Mouse (Mus musculus): Measurements from ENCODE around the gene Cldn6. TPM values are rescaled to one million over a fixed set of nuclear protein-coding genes. Genes with fewer than 3 reads are reported as not detected.
A peak's percentile ranks its signal among the peaks of the same experiment; 100 is the strongest.

Gene Cldn6
- polyA plus RNA-seq, 1 experiment, result 2.5 TPM

GRCm38 (mm10) chr17:23674271-23674952 is 4.6 kb upstream of the Cldn6 start:
- Histone ChIP-seq H3K4me3 (ENCODE audit: insufficient read depth, low read depth, low read length) (peak overlapping the region; percentile 70), H3K27me3 (replicated peaks; ENCODE audit: control insufficient read depth, insufficient read depth, low read length) (no peaks in the 10 kb centered on the region), H3K4me1 (ENCODE audit: control insufficient read depth, insufficient read depth, low read length) (peaks cover 7% of the 10 kb centered on the region; the same call in 1 of the 2 replicates), H3K27ac (ENCODE audit: insufficient read depth, low read depth, low read length) (peak overlapping the region; percentile 65), H3K36me3 (ENCODE audit: control insufficient read depth, insufficient read depth, low read length) (no peaks in the 10 kb centered on the region)
- 27% methylated on average over 9 of the region's 9 CpGs for WGBS
- TF ChIP-seq CTCF (conservative IDR thresholded peaks at IDR 0.05; ENCODE audit: insufficient read depth, insufficient read length, low read depth, low read length) (no peak), POLR2A (IDR thresholded peaks at IDR 0.05; ENCODE audit: low read depth, low read length) (no peak)
- peak; percentile 43 for DNase-seq

- Histone ChIP-seq H3K27ac (ENCODE audit: insufficient read depth, low read depth, low read length) (peak overlapping the region; percentile 22; the same call in 1 of the 2 replicates), H3K27me3 (replicated peaks; ENCODE audit: control insufficient read depth, insufficient read depth, low read length) (no peaks in the 10 kb centered on the region), H3K4me3 (ENCODE audit: insufficient read depth, low read depth, low read length) (no peak overlapping the region), H3K36me3 (ENCODE audit: control insufficient read depth, insufficient read depth, low read length) (no peaks in the 10 kb centered on the region), H3K4me1 (ENCODE audit: control insufficient read depth, insufficient read depth, low read length) (peaks cover 7% of the 10 kb centered on the region; the same call in 1 of the 2 replicates)
- TF ChIP-seq CTCF (conservative IDR thresholded peaks at IDR 0.05; ENCODE audit: insufficient read depth, insufficient read length, low read depth, low read length) (no peak), POLR2A (IDR thresholded peaks at IDR 0.05; ENCODE audit: low read depth, low read length) (no peak)
- no peak for DNase-seq
- 34% methylated on average over 5 of the region's 5 CpGs for WGBS
Observed at GRCm38 (mm10) chr17:23675127-23675526, 3.9 kb upstream of the Cldn6 start.

DNA sequence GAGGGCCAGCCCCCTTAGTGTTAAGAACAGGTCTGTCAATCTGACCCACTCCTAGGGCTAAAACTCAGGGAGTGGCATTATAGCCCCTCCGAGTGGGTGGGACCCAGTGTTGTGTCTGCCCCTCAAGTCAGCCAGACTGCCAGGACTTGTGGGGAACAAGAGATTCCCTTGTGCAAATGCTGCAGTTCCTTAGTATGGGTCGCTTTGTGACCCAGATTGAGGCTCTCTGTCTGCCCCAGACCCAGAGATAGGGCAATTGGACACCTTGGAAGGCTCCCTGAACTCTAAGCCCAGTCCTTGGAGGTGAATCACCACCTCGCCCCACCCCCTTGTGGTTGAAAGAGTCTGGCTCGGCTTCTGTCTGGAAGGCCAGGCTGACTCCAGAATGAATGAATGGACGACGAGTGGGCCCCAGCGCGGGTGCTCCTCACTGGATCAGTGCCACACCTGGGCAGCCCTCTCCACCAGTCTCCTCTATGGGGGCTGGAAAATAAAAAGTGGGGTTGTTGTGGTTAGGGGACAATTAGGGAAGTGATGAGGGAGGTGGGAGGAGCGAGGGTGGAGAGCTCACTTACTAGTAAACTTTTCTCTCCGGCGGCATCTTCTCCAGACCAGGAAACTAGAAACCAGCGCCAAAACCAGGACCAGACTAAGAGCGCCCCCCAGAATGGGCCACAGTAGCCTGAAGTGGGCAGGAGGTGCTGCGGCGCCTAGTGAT is 3.3 kb upstream of the Cldn6 start:
- no peak overlapping the region for H3K27ac ChIP-seq (ENCODE audit: insufficient read depth, low read depth, low read length)
- H3K4me1 ChIP-seq (ENCODE audit: control insufficient read depth, insufficient read depth, low read length), result peaks cover 7% of the 10 kb centered on the region; the same call in 1 of the 2 replicates
- H3K27me3 ChIP-seq (replicated peaks; ENCODE audit: control insufficient read depth, insufficient read depth, low read length), result no peaks in the 10 kb centered on the region
- H3K4me3 ChIP-seq (ENCODE audit: insufficient read depth, low read depth, low read length), result peak overlapping the region; percentile 96; the same call in 1 of the 2 replicates
- no peak for TF ChIP-seq CTCF (conservative IDR thresholded peaks at IDR 0.05; ENCODE audit: insufficient read depth, insufficient read length, low read depth, low read length)
- no peak for TF ChIP-seq POLR2A (IDR thresholded peaks at IDR 0.05; ENCODE audit: low read depth, low read length)
- peak; percentile 71 for DNase-seq
- WGBS, result 27% methylated on average over 15 of the region's 15 CpGs
- H3K36me3 ChIP-seq (ENCODE audit: control insufficient read depth, insufficient read depth, low read length), result no peaks in the 10 kb centered on the region

DNA sequence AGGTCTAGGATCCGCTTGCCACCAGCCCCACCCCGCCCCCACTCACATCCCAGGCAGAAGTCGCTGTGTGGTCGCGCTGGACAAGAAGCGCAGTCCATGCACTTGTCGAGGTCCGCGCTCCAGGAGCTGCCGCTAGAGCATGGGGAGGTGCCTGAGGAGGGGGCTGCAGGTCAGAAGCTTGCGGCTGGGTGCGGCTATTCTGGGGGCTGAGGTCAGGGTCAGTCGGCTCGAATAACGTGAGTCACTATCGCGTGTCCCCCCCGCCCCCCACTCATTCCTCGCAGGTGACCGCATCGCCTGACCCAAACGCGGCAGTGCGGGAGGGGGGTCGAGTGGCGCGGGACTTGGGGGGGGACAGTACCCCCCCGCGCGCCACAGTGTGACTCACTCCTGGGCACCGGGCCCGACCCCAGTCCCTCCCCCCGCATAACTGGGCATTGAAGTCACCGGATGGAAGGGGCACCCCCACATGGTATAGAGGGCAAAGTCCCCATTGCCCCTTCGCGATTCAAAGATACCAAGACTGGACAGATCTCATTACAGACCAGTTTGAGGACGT is 2.5 kb upstream of the Cldn6 start:
- Histone ChIP-seq H3K27ac (ENCODE audit: insufficient read depth, low read depth, low read length) (peak overlapping the region; percentile 64; the same call in 1 of the 2 replicates), H3K27me3 (replicated peaks; ENCODE audit: control insufficient read depth, insufficient read depth, low read length) (no peaks in the 10 kb centered on the region), H3K36me3 (ENCODE audit: control insufficient read depth, insufficient read depth, low read length) (no peaks in the 10 kb centered on the region), H3K4me1 (ENCODE audit: control insufficient read depth, insufficient read depth, low read length) (peaks cover 13% of the 10 kb centered on the region), H3K4me3 (ENCODE audit: insufficient read depth, low read depth, low read length) (peak overlapping the region; percentile 96)
- WGBS, result under 1% methylated on average over 37 of the region's 37 CpGs
- peak; percentile 49 for DNase-seq
- TF ChIP-seq POLR2A (IDR thresholded peaks at IDR 0.05; ENCODE audit: low read depth, low read length), result no peak
- no peak for TF ChIP-seq CTCF (conservative IDR thresholded peaks at IDR 0.05; ENCODE audit: insufficient read depth, insufficient read length, low read depth, low read length)

GRCm38 (mm10) chr17:23677236-23677679 is 1.8 kb upstream of the Cldn6 start, which contains the start of gene Tnfrsf12a:
Tnfrsf12a (minus strand) TSS chr17:23677468.
- H3K27me3 ChIP-seq (replicated peaks; ENCODE audit: control insufficient read depth, insufficient read depth, low read length), result no peaks in the 10 kb centered on the region
- H3K4me3 ChIP-seq (ENCODE audit: insufficient read depth, low read depth, low read length), result peak within 1 kb of the TSS; percentile 96
- peak within 1 kb of the TSS; percentile 64 for H3K27ac ChIP-seq (ENCODE audit: insufficient read depth, low read depth, low read length)
- peak; percentile 93 for DNase-seq
- under 1% methylated on average over 34 of the region's 34 CpGs for WGBS
- TF ChIP-seq POLR2A (IDR thresholded peaks at IDR 0.05; ENCODE audit: low read depth, low read length), result peak; percentile 95
- no peak for TF ChIP-seq CTCF (conservative IDR thresholded peaks at IDR 0.05; ENCODE audit: insufficient read depth, insufficient read length, low read depth, low read length)
- peaks cover 17% of the 10 kb centered on the region for H3K4me1 ChIP-seq (ENCODE audit: control insufficient read depth, insufficient read depth, low read length)
- H3K36me3 ChIP-seq (ENCODE audit: control insufficient read depth, insufficient read depth, low read length), result no peaks in the 10 kb centered on the region

DNA sequence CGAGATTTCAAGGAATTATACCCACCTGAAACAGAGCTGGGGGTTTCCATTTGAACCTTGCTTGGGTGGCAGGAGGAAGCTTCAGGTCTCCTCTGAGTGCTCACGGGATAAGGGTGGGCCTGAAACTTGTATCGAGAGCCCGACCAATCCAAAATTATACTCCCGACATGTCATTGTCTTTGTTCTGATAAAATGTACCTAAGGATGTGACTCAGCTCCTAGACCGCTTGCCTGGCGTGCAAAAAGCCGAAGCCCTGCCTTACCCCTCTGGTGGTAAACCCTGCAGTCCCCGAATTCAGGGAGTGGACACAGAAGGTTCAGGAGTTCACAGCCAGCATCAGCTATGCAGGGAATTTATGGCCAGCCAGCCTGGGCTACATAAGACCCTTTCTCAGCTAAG is 1.3 kb downstream of the Cldn6 start:
- no peak for TF ChIP-seq CTCF (conservative IDR thresholded peaks at IDR 0.05; ENCODE audit: insufficient read depth, insufficient read length, low read depth, low read length)
- no peak for TF ChIP-seq POLR2A (IDR thresholded peaks at IDR 0.05; ENCODE audit: low read depth, low read length)
- DNase-seq, result no peak
- Histone ChIP-seq H3K36me3 (ENCODE audit: control insufficient read depth, insufficient read depth, low read length) (no peaks in the 10 kb centered on the region), H3K4me1 (ENCODE audit: control insufficient read depth, insufficient read depth, low read length) (peaks cover 17% of the 10 kb centered on the region), H3K27me3 (replicated peaks; ENCODE audit: control insufficient read depth, insufficient read depth, low read length) (no peaks in the 10 kb centered on the region), H3K27ac (ENCODE audit: insufficient read depth, low read depth, low read length) (no peak overlapping the region), H3K4me3 (ENCODE audit: insufficient read depth, low read depth, low read length) (no peak overlapping the region)
- WGBS, result 80% methylated on average over 9 of the region's 9 CpGs

GRCm38 (mm10) chr17:23681086-23681485 is 2.0 kb downstream of the Cldn6 start:
- H3K4me3 ChIP-seq (ENCODE audit: insufficient read depth, low read depth, low read length), result no peak overlapping the region
- DNase-seq, result peak; percentile 45
- H3K4me1 ChIP-seq (ENCODE audit: control insufficient read depth, insufficient read depth, low read length), result peaks cover 17% of the 10 kb centered on the region
- WGBS, result 47% methylated on average over 10 of the region's 10 CpGs
- TF ChIP-seq CTCF (conservative IDR thresholded peaks at IDR 0.05; ENCODE audit: insufficient read depth, insufficient read length, low read depth, low read length) (no peak), POLR2A (IDR thresholded peaks at IDR 0.05; ENCODE audit: low read depth, low read length) (no peak)
- no peak overlapping the region for H3K27ac ChIP-seq (ENCODE audit: insufficient read depth, low read depth, low read length)
- no peaks in the 10 kb centered on the region for H3K36me3 ChIP-seq (ENCODE audit: control insufficient read depth, insufficient read depth, low read length)
- H3K27me3 ChIP-seq (replicated peaks; ENCODE audit: control insufficient read depth, insufficient read depth, low read length), result no peaks in the 10 kb centered on the region
